Mouse (Mus musculus): ENCODE data around the gene Ptrhd1.

DNA sequence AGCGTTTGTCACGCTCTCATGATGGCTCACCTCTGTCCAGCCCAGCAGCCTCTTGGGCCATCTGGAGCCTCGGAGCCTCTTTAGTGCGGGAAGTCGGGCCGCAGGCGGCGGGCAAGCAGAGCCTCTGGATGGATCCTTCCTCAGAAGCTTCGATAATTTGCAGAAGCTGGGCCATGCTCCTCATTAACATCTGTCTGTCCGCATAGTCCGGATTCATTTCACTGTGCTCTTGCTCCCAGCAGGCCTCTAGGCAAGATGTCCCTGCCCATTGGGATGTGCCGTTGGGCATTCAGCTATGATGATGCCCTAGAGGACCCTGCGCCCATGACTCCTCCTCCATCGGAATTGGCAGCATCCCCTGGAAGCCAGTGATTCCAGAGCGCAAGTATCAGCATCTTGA lies 3.7 kb downstream of the Ptrhd1 start:
- TF ChIP-seq POLR2A (IDR thresholded peaks at IDR 0.05; ENCODE audit: low read depth, low read length) (no peak), CTCF (IDR thresholded peaks at IDR 0.05; ENCODE audit: extremely low read depth, insufficient read length, insufficient replicate concordance, low read depth, low read length) (no peak)
